Mouse (Mus musculus): ENCODE results near the gene Tnr.

The Tnr gene

GRCm38 (mm10) chr1:159629822-159630589 lies 106.4 kb downstream of the Tnr start:
- no peak for DNase-seq (ENCODE audit: low read depth, low spot score)

- DNase-seq (ENCODE audit: low read depth, low spot score): no peak
Measured at GRCm38 (mm10) chr1:159632558-159632957, 109.0 kb downstream of the Tnr start.

GRCm38 (mm10) chr1:159639408-159639807 lies 115.8 kb downstream of the Tnr start:
- no peak for DNase-seq (ENCODE audit: low read depth, low spot score)

- no peak for DNase-seq (ENCODE audit: low read depth, low spot score)
Measured at GRCm38 (mm10) chr1:159645719-159646118, 122.2 kb downstream of the Tnr start.

- no peak for DNase-seq (ENCODE audit: low read depth, low spot score)
Measured at GRCm38 (mm10) chr1:159650486-159650885, 126.9 kb downstream of the Tnr start.

GRCm38 (mm10) chr1:159655241-159655640 lies 131.7 kb downstream of the Tnr start:
- DNase-seq (ENCODE audit: low read depth, low spot score): no peak

- no peak for DNase-seq (ENCODE audit: low read depth, low spot score)
Measured at GRCm38 (mm10) chr1:159657856-159658542, 134.4 kb downstream of the Tnr start.

GRCm38 (mm10) chr1:159660620-159661501 lies 137.3 kb downstream of the Tnr start:
- no peak for DNase-seq (ENCODE audit: low read depth, low spot score)

- no peak for DNase-seq (ENCODE audit: low read depth, low spot score)
Measured at GRCm38 (mm10) chr1:159664496-159664895, 140.9 kb downstream of the Tnr start.

- no peak for DNase-seq (ENCODE audit: low read depth, low spot score)
Measured at GRCm38 (mm10) chr1:159664945-159665344, 141.4 kb downstream of the Tnr start.

GRCm38 (mm10) chr1:159670629-159671150 lies 147.1 kb downstream of the Tnr start:
- DNase-seq (ENCODE audit: low read depth, low spot score): no peak

GRCm38 (mm10) chr1:159671181-159671580 lies 147.6 kb downstream of the Tnr start:
- DNase-seq (ENCODE audit: low read depth, low spot score): no peak

GRCm38 (mm10) chr1:159674240-159674639 lies 150.7 kb downstream of the Tnr start:
- DNase-seq (ENCODE audit: low read depth, low spot score): no peak

GRCm38 (mm10) chr1:159675472-159675871 lies 151.9 kb downstream of the Tnr start:
- DNase-seq (ENCODE audit: low read depth, low spot score): no peak

GRCm38 (mm10) chr1:159678221-159678935 lies 154.8 kb downstream of the Tnr start:
- DNase-seq (ENCODE audit: low read depth, low spot score): no peak

- no peak for DNase-seq (ENCODE audit: low read depth, low spot score)
Measured at GRCm38 (mm10) chr1:159681252-159681651, 157.7 kb downstream of the Tnr start.

- no peak for DNase-seq (ENCODE audit: low read depth, low spot score)
Measured at GRCm38 (mm10) chr1:159686476-159687231, 163.1 kb downstream of the Tnr start.

GRCm38 (mm10) chr1:159696717-159697116 lies 173.1 kb downstream of the Tnr start:
- DNase-seq (ENCODE audit: low read depth, low spot score): no peak

- peak; percentile 15 for DNase-seq (ENCODE audit: low read depth, low spot score)
Measured at GRCm38 (mm10) chr1:159702038-159702437, 178.5 kb downstream of the Tnr start.

GRCm38 (mm10) chr1:159704925-159705324 lies 181.4 kb downstream of the Tnr start:
- no peak for DNase-seq (ENCODE audit: low read depth, low spot score)

All from A20 (cell line).